Mouse (Mus musculus) limb, embryonic 14.5 days (tissue): ENCODE data around the gene Entpd8. TPM values are rescaled to one million over a fixed set of nuclear protein-coding genes. Genes with fewer than 3 reads are reported as not detected.

Source experiments
- ATAC-seq: fragments of 200-750 bp; cut with Nextera tagmentation; 2 replicates; pipeline ENCODE4 v1.8.0; 2017; ENCODE audit warnings: low read depth, moderate number of reproducible peaks, moderate TSS enrichment; ENCODE audit not compliant: low FRiP score
- DNase-seq: peaks from one replicate; pipeline ENCODE4 v3.0.0-alpha.2; 2015; ENCODE audit warnings: low spot score
- H3K27ac ChIP-seq: fragments of 300-500 bp; sonication (generic); replicated peaks from 2 replicates; pipeline ENCODE4 v1.5.1; 2014; ENCODE audit warnings: low read depth, mild to moderate bottlenecking, low read length, moderate library complexity, mixed read lengths
- H3K27me3 ChIP-seq: fragments of 300-500 bp; sonication (generic); 2 replicates; pipeline ENCODE4 v1.6.1; 2014; ENCODE audit warnings: low read length, mixed read lengths; ENCODE audit not compliant: control insufficient read depth, insufficient read depth
- H3K36me3 ChIP-seq: fragments of 300-500 bp; sonication (generic); 2 replicates; pipeline ENCODE4 v1.6.1; 2014; ENCODE audit warnings: mild to moderate bottlenecking, low read length, moderate library complexity, mixed read lengths; ENCODE audit not compliant: control insufficient read depth, insufficient read depth
- H3K4me1 ChIP-seq: fragments of 300-500 bp; sonication (generic); 2 replicates; pipeline ENCODE4 v1.6.1; 2014; ENCODE audit warnings: antibody characterized with exemption, low read length, mixed read lengths; ENCODE audit not compliant: control insufficient read depth, insufficient read depth
- H3K4me2 ChIP-seq: fragments of 300-500 bp; sonication (generic); replicated peaks from 2 replicates; pipeline ENCODE4 v1.6.1; 2014; ENCODE audit warnings: low read depth, mild to moderate bottlenecking, low read length, moderate library complexity; ENCODE audit not compliant: severe bottlenecking
- H3K4me3 ChIP-seq: fragments of 300-500 bp; sonication (generic); replicated peaks from 2 replicates; pipeline ENCODE4 v1.5.1; 2014; ENCODE audit warnings: low read length
- H3K9ac ChIP-seq: fragments of 300-500 bp; sonication (generic); 2 replicates; pipeline ENCODE4 v1.6.1; 2014; ENCODE audit warnings: mild to moderate bottlenecking, low read depth, low read length, moderate library complexity; ENCODE audit not compliant: severe bottlenecking
- H3K9me3 ChIP-seq: fragments of 300-500 bp; sonication (generic); 2 replicates; pipeline ENCODE4 v1.6.1; 2016; ENCODE audit warnings: low read length; ENCODE audit not compliant: control insufficient read depth
- POLR2A ChIP-seq: fragments of 200-500 bp; IDR thresholded peaks from 2 replicates; pipeline ENCODE4 v1.8.0; 2012; ENCODE audit warnings: inconsistent platforms, mild to moderate bottlenecking, moderate library complexity, borderline replicate concordance; ENCODE audit not compliant: insufficient read depth, insufficient read length; ENCODE audit errors: extremely low read depth
- WGBS: fragments of 180-500 bp; shearing (Covaris S2); extraction: QIAGEN DNeasy Blood & Tissue Kit; methylation state at CpG from one replicate; pipeline ENCODE4 v1.1.7; 2014; 5-methylcytosine and 5-hydroxymethylcytosine counted together
- polyA plus RNA-seq, 2 experiments: library from polyadenylated mRNA; depleted of rRNA in 1 of 2; stranded (reverse) in 1 of 2; unstranded in 1 of 2; fragments of >200 nt; fragmentation: Nextera tagmentation in 1 of 2; extraction: Ambion mirVana in 1 of 2; gene quantifications; 2 replicates each; pipeline versions ENCODE4 v1.2.1 to v1.2.3; 2012 to 2014

Gene Entpd8
- polyA plus RNA-seq, 2 experiments: 0.26 TPM; not detected in 1

GRCm38 (mm10) chr2:25064285-25064684, 15.8 kb upstream of the Entpd8 start:
- no peak overlapping the region for H3K27ac ChIP-seq
- ATAC-seq: no peak
- no peak for TF ChIP-seq POLR2A
- 90% methylated on average over 1 of the region's 1 CpGs for WGBS
- no peaks in the 10 kb centered on the region for H3K27me3 ChIP-seq
- no peak overlapping the region for H3K4me3 ChIP-seq
- no peak overlapping the region for H3K4me2 ChIP-seq
- no peaks in the 10 kb centered on the region for H3K4me1 ChIP-seq
- no peaks in the 10 kb centered on the region for H3K9me3 ChIP-seq
- DNase-seq: no peak
- peaks cover 28% of the 10 kb centered on the region for H3K36me3 ChIP-seq
- no peak overlapping the region for H3K9ac ChIP-seq

- no peak for TF ChIP-seq POLR2A
- Histone ChIP-seq H3K9me3 (no peaks in the 10 kb centered on the region), H3K36me3 (peaks cover 15% of the 10 kb centered on the region), H3K27me3 (no peaks in the 10 kb centered on the region), H3K27ac (no peak overlapping the region), H3K4me2 (no peak overlapping the region), H3K4me3 (no peak overlapping the region), H3K4me1 (no peaks in the 10 kb centered on the region), H3K9ac (no peak overlapping the region)
- no peak for DNase-seq
- ATAC-seq: no peak
These were observed 14.6 kb upstream of the Entpd8 start for GRCm38 (mm10) chr2:25065537-25065936.

- Histone ChIP-seq H3K36me3 (peaks cover 7% of the 10 kb centered on the region; the same call in 1 of the 2 replicates), H3K4me3 (no peak overlapping the region), H3K4me1 (no peaks in the 10 kb centered on the region), H3K4me2 (no peak overlapping the region), H3K9ac (no peak overlapping the region), H3K9me3 (no peaks in the 10 kb centered on the region), H3K27ac (no peak overlapping the region), H3K27me3 (no peaks in the 10 kb centered on the region)
- 85% methylated on average over 4 of the region's 4 CpGs for WGBS
- TF ChIP-seq POLR2A: no peak
- DNase-seq (no peak), ATAC-seq (no peak)
These were observed 13.6 kb upstream of the Entpd8 start for GRCm38 (mm10) chr2:25066552-25066951.

- H3K9ac ChIP-seq: no peak overlapping the region
- no peaks in the 10 kb centered on the region for H3K27me3 ChIP-seq
- no peak overlapping the region for H3K27ac ChIP-seq
- no peak for TF ChIP-seq POLR2A
- 77% methylated on average over 4 of the region's 4 CpGs for WGBS
- H3K4me3 ChIP-seq: no peak overlapping the region
- no peaks in the 10 kb centered on the region for H3K36me3 ChIP-seq
- H3K4me1 ChIP-seq: no peaks in the 10 kb centered on the region
- no peak for DNase-seq
- ATAC-seq: no peak
- no peak overlapping the region for H3K4me2 ChIP-seq
- no peaks in the 10 kb centered on the region for H3K9me3 ChIP-seq
These were observed 10.6 kb upstream of the Entpd8 start for GRCm38 (mm10) chr2:25069537-25069936.

- Histone ChIP-seq H3K9ac (no peak overlapping the region), H3K27ac (no peak overlapping the region), H3K36me3 (no peaks in the 10 kb centered on the region), H3K4me1 (no peaks in the 10 kb centered on the region), H3K4me2 (no peak overlapping the region), H3K9me3 (no peaks in the 10 kb centered on the region), H3K4me3 (no peak overlapping the region), H3K27me3 (no peaks in the 10 kb centered on the region)
- DNase-seq: no peak
- TF ChIP-seq POLR2A: no peak
- WGBS: 97% methylated on average over 4 of the region's 4 CpGs
- ATAC-seq: no peak
These were observed 7.7 kb upstream of the Entpd8 start for GRCm38 (mm10) chr2:25072398-25072797.

- no peak for ATAC-seq
These were observed 4.6 kb upstream of the Entpd8 start for GRCm38 (mm10) chr2:25075506-25075905.

More at GRCm38 (mm10) chr2:25075506-25075905, 4.6 kb upstream of the Entpd8 start:
- Histone ChIP-seq H3K27ac (no peak overlapping the region), H3K4me3 (no peak overlapping the region), H3K4me1 (no peaks in the 10 kb centered on the region), H3K9ac (no peak overlapping the region), H3K4me2 (no peak overlapping the region), H3K36me3 (no peaks in the 10 kb centered on the region), H3K9me3 (no peaks in the 10 kb centered on the region), H3K27me3 (no peaks in the 10 kb centered on the region)
- DNase-seq: no peak
- WGBS: 59% methylated on average over 4 of the region's 4 CpGs
- no peak for TF ChIP-seq POLR2A
